Mouse (Mus musculus) spleen, postnatal 4 days (tissue): ENCODE measurements around the gene Lzts2.
"Not testable (repeated sequence)": the region's sequence is repeated elsewhere in the genome, so short reads cannot be mapped to it uniquely, and the experiment has no call there.

ENCODE experiments used
- DNase-seq, 2 experiments: peaks; one replicate each; pipeline ENCODE4 v3.0.0; 2022; ENCODE audit warnings: low spot score in 2 of 2

Gene Lzts2

DNA sequence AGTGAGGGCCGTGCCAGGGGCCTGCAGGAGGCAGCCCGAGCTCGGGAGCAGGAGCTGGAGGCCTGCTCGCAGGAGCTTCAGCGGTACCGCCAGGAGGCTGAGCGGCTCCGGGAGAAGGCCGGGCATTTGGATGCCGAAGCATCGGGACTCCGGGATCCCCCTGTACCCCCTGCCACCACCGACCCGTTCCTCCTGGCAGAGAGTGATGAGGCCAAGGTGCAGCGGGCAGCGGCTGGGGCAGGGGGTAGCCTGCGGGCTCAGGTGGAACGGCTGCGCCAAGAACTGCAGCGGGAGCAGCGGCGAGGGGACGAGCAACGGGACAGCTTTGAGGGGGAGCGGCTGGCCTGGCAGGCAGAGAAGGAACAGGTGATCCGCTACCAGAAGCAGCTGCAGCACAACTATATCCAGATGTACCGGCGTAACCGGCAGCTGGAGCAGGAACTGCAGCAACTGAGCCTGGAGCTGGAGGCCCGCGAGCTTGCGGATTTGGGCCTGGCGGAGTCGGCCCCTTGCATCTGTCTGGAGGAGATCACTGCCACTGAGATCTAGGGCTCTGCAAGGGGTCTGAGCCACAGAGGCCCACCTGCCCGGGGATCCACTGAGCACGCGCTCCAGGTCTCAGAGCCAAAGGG is 11.8 kb downstream of the Lzts2 start:
- no peak for DNase-seq

DNA sequence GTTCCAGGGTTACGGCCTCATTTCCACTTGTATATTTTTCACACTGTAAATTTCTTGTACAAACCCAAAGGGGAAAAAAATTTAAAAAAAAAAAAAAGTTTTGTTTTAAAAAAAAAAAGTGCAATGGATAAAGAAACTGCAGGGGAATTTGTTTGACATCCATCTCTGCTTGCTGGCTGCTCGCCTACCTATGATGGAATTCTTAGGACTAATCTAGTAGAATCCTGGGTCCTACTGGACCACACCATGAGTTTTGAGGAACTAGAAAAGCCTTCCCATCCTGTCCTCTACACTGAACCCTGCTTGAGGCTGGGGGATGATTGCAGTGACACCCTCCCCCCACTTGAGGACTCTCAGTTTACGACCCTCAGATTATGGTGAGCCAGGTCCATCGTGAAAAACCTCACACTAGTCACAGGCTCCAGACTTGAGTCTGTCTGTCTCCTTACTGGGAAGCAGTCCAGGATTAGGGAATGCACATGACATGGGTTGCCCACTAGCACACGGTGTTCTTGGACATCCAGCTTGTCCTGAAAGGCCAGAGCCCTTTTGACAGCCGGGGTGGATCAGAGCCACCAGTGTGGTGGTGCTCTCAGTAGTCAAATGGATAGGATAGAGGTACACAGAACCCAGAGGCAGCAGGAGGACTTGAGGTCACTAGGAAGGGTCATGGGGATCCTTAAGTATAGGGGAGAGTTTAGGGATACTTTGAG is 12.9 kb downstream of the Lzts2 start:
- no peak for DNase-seq

DNA sequence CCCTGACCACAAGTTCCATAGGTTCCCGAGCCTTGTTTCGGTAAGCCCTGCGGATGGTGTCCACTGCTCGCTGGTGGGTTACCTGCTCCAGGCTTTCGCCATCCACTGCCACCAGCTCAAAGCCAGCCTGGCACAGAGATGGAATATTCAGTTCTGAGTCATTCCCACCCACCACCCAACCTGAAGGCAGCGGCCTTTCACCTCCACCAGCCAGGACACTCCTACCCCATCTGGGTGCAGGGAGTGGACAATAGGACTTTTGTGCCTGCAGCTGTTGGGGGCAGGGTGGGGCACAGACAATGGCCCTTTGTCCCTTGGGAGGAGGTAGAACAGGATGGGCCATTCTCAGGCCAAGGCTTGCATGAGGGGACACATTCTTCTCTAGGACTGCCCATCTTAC is 13.6 kb downstream of the Lzts2 start:
- no peak for DNase-seq

DNA sequence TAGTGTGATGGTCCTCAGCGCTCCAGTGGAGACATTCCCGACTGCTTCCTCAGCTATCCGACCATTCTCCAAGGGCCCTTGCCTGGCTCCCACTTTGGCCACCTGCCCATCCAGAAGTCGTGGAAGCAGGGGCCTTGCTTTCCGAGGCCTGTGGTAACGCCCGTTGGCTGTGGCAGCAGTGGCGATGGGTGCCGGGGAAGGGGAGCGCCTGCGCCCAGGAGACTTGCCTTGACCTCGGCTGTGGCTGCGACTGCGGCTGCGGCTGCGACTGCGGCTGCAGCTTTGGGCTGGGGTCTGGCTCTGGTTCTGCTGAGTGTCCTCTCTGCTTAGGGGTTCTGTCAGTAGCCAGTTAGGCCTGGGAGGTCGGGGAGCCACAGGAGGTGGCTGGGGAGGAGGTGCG is 14.5 kb downstream of the Lzts2 start:
- DNase-seq = peak in 1 of 2 experiments; percentile 61

DNA sequence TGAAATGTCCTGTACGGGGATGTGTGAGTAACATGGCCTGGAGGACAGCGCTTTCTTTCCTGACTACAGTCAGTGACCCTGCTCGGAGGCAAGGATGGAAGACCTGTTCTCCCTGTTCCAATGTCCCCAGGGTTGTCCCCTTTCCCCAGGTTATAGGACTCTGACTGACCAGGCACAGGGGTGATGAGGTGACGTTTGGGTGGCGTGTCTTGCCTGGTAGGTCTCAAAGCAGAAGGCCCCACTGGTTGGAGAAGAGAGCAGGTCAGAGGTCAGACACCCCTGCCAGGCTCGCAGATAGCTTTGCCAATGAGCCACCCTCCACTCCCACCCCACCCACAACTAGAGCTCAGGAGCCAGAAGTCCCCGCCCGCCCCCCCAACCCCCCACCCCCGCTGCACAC is 15.4 kb downstream of the Lzts2 start:
- DNase-seq = no peak

DNA sequence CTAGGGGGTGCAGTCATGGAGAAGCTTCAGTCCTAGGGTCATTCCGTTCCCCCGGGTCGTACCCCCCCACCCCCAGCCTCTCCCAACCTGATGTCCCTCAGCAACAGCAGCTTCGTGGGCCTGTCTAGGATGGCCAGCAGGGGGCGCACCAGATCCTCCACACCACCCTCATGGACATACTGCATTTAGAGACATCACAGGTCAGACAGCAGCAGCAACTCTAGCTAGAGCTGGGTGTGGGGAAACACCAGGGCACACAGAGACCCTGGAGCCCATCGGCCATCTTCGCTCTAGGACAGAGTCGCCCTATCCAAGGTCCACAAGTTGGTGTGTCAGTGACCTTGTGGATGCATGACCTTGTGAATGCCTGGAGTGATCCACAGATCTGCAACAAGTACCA is 15.9 kb downstream of the Lzts2 start:
- peak; percentile 63 to 87 for DNase-seq

DNA sequence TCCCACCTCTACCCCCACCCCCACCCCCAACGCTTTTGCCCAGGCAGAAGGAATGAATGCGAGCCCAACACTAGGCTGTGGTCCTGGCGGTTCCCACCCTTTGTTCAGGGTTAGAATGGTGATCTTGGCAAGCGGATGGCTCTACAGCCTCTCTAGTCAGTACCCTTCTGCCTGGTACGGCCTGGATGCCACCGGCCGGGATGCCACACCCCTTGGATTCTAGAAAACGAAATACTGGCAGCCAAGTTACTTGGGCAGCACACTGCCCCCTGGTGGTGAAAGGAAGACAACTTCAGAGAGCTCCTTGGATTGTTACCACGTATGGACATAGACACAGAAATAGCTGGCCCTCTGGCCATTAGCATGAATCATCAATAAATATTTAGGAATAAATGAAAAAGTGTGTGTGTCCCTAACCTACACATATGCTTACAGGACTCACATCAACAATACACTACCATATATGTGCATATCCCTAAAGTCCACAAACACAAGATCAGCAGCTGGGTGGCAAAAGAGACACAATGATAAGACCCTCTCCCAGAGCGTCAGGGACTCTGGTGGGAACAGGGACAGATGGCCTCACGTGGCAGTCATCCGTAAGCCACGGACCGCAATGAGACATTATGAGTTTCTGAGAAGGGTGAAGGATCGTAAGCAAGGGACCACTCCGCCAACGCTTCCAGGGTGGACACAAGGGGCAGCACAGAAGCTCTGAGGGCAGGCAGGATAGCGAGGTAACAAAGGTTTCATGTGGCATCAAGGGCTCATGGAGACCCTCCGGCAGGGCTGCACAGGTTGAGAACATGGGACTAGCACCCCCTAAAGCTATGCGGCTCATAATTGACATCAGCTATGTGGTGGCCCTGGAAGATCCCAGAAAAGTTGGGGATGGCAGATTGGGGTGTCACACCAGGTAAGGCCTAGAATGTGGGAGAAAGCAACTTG is 16.8 kb downstream of the Lzts2 start:
- DNase-seq = peak; percentile 67 to 88

DNA sequence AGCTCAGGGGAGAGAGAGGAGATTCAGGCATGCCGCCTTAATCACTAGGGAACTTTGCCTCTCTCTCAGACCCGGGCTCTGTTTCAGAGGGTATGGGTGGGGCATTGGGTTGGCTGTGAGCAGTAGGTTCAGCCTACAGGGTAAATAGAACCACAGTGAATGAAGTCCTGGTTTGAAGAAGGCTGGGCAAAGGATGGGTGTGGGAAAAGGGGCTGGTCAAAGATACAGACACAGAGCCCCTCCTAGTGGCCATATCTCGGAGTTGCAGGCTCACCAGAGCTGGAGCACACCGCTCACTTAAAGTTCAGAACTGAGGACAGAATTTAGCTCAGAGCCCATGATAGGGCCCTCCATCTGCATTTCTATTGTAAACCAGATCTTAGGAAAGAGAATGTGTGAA is 17.6 kb downstream of the Lzts2 start:
- peak; percentile 67 to 87 for DNase-seq

DNA sequence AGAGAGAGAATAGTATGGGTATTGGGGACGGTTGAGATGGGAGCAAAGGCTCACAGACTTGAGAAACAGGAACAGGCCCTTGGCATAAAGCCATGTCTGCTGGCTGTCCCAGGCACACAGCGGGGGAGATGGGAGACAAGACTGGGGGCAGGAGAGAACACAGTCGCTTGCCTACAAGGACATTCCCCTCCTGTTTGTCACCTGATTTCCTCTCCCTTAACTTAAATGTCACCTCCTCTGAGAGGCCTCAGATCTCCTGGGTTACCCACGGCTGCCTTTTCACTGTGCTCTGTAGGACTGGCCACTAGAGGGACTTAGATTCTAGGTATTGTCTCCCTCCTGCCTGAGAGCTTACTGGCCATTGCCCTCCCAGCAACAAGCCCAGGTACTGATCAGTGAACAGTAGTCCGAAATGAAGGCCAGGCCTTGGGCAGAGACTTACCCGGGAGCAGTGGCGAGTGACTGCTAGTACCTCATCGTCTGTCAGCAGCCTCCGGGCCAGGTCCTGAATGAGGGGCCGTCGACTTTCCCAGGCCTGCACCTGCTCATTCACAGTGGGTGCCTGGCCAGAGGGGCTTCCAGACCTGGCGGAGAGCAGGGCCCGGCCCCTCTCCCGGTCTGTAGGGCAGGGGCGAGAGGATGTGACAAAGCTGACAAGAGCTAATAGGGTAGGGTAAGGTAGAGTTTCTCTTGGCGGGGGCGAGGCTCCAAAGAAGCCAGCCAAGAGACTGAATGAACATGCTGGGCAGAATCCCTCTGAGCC is 18.5 kb downstream of the Lzts2 start:
- no peak for DNase-seq

DNA sequence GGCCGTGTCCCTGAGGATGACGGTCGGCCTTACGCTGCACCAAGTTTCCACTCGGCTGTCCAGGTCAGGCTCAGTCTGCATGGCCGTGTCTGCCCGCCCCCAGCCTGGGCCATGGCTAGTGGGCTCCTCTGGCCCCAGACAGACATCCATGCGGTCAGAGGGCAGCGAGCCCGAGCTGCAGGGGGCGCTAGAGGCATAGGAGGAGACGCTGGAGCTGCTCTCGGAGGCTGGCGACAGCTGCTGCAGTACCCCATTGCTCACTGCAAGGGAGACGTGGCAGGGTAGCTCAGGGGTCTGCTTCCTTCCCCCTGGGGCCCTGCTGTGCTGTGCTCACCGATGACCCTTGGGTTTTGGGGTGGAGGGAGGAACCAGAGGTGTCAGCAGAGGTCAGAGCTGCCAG is 22.7 kb downstream of the Lzts2 start:
- DNase-seq = peak; percentile 66 to 87

DNA sequence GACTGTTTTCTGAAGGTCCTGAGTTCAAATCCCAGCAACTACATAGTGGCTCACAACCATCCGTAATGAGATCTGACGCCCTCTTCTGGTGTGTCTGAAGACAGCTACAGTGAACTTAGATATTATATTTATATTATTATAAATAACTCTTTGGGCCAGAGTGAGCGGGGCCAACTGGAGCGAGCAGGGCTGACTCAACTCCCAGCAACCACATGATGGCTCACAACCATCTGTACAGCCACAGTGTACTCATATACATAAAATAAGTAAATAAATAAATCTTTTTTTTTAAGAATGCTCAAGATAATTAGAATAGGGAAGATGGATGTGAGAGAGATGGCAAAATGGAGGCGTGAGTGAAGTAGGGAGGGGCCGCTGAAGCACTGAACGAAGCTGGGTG is 24.0 kb downstream of the Lzts2 start:
- DNase-seq = not testable (repeated sequence)

DNA sequence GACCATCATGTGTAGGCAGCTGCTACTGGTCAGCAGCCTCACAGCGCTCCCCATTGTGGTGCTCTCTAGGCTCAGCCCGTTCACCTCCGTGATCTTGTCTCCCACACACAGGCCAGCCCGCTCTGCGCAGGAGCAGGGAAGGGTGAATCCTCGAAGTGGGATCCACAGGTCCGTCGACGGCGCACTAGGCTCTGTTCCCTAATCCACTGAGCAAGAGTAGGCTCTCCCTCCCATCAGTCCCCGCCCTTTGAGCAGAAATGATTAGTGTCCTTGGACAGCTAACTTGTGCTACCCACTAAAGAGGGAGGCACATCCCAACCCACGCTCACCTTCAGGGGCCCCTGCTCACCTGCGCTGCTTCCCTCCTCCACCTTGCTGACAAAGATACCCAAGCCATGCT is 26.0 kb downstream of the Lzts2 start:
- DNase-seq = no peak

DNA sequence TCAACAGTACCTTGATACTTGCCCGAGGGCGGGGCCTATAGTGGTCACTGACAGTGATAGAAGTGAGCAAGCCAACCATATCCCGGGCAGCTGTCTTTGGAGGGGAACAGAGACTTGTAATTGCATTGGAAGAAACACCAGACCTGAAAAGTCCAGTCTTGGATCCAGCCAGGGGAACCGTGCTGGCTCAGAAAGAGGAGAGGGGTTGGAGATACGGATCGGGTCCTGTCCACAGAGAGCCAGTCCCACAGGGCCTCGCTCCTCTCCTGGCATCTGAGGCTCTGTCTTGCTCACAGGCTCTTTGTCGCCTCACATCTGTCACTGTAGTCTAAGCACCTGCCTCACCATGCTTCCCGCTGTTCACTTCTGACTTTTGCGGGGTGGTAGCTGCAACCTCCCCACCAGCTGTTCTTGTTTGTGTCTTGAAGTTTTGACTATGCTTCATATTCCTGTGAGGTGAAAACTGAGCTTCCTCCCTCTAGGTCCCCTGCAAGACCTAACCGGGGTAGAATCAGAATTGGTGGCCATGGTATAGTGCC is 30.2 kb downstream of the Lzts2 start:
- no peak for DNase-seq

DNA sequence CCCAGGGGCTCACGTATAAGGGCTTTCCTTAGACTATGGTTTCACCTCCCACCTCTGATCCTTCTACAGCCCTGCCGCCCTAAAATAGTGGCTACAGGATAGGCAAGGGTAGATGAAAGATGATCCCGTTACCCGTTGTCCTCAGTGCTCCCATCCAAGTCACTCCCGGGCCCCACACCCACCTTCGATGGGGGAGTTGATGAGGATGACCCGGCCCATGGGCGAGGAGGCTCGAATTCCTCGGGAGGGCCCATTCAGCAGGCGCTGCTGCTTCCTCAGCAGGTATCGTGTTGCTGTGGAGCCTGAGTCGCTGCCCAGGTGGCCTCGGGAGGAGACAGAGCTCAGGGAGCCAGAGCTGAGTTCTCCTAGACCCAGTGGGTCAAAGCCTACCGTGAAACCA is 31.0 kb downstream of the Lzts2 start:
- DNase-seq = no peak

DNA sequence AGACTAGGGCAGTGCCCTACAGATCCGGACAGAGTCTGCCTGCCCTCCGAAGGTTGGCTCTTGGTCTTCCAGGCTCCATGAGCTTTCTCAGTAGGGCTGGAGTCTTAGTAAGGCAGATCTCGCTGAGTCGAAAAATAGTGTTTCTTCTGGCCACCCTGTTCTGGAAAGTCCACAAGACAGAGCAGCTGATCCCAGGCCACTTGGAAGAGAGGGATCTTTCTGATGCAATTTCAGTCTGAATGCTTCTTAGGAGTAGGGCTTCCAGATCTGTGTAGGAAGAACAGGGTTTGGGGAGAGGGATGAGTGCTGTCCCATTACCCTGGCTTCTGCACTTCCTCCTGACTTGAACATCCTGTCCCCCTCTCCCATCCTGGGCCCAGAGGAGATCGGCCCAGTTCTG is 31.4 kb downstream of the Lzts2 start, which contains the start of gene Pdzd7:
TSS of gene Pdzd7 (minus strand) at position 67 of the 400 bp plus-strand sequence.
- DNase-seq = no peak

DNA sequence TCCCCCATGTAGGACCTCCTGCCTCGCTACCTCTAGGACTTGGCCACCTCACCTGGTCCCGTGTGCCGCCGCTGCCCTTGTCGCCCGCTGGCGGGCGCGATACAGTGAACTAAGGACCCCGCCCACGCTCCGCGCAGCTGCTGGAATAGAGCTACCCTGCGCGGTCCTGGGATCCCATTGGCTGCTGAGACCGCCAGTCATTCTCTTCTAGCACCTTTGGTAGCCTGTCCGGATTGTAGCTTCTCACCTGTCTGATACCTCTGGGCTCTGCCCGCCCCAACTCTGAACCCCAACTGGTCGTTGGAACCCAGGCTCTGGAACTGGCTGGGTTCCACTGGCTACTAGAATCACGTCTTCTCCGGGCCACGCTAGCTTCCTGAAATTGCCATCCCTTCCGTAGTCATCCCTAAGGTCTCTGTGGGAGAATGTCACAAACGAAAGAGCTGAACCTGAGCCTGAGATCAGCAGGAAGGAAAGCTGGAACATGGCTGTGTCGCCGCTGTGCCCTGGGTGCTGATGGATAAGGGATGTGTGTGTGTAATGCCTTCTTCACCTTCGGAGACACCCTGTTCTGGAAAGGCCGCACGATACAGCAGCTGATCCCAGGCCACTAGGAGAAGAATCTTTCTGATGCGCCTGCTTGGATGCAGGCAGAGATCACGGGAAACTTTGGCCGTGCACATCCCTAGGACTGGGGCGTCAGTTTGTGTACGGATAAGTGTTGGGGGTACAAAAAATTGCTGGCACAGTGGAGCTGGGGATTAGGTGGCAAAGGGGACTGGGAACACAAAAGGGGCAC is 32.5 kb downstream of the Lzts2 start:
- DNase-seq = peak; percentile 72 to 82

DNA sequence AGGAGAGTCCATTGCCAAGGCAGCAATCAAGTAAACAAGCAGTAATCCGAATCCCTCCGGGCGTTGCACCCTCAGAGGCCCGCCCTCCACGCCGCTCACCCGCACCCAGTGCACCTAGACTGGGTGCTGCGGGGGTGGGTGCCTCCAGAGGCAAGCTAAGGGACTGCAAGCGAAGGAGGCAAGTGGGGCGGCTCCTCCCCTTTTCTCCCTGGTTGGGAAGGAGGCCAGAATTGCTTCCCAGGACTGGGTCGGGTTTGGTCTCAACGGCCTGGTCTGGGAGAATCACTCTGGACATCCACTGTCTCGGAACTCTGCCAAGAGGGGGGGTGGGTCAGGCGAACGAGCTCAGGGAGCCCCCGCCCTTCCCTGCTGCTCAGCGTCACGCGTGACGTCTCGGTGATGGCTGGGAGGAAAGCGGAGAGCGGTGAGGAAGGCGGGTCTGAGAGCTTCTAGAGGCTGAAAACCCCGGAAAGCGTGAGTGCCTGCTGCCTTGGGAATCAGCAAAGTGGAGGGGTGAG is 33.3 kb downstream of the Lzts2 start, which contains the start of gene Sfxn3:
TSS of gene Sfxn3 (plus strand) at position 87 of the 518 bp plus-strand sequence.
- peak; percentile 84 to 91 for DNase-seq

DNA sequence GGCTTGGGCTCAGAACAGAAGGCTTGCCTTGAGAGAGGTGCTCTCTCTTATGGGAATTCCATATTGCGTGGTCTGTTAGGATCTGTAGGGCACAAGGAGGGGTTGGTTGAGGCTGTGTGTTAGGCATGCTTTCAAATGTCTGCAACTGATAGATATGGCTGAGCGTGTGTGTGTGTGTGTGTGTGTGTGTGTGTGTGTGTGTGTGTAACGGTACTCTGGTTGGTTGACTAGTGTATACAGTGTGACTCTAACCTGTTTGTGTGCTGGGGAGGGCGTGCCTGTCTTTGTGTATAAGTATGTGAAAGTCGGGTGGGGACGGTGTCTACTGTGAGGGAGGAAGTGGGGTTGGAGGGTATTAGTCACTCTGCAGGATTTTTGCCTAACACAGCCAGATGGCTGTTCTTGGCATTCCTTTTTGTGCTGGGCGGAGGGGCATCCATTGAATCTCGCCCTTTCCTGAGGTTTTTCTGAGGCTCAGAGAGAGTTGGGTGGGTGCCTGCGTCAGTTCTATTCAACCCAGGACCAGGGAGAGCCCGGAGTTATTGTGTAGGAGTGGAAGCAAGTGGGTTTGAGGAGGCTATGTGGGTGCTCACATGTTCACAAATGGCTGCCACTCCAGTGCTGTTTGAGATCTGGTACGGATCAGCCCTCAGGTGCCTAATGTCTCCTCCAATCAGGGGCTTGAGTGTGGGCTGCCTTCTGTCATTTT is 33.9 kb downstream of the Lzts2 start:
- DNase-seq = peak in 1 of 2 experiments; percentile 53

DNA sequence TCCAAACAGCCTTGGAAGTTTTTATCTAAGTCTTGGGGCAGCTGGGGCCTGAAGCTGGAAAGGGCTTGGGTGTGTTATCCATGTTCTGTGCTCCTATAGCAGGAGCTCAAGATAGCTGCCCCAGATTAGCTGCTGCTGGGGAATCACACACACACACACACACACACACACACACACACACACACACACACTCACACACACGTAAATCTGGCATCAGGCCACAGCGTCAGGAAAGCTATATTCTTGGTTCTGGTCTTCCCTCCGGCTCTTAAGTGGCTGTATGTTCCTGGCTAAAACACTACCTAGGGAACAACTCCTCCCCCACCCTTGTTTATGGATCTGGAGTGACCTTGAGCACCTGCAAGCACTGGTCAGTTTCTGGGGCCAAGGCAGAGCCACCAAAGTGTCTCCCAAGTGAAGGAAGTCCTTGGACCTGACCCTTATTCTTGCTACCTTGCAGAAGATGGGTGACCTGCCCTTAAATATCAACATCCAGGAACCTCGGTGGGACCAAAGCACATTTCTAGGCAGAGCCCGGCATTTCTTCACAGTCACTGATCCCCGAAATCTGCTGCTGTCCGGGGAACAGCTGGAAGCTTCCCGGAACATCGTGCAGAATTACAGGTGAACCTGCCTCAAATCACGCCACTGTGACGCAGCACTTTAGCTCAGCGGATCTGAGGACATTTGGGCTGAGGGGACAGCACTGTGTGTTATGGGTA is 34.6 kb downstream of the Lzts2 start:
- no peak for DNase-seq
